Mouse (Mus musculus): ENCODE measurements around the gene Gm26965. TPM values are rescaled to one million over a fixed set of nuclear protein-coding genes. Genes with fewer than 3 reads are reported as not detected.
"Not testable (repeated sequence)": the region's sequence is repeated elsewhere in the genome, so short reads cannot be mapped to it uniquely, and the experiment has no call there.

Gm26965 gene
- polyA plus RNA-seq (2017; shearing (Covaris generic)) = 1 to 10 TPM in 2 of 3 experiments, not detected in 1; 2.5 to 6.3 TPM

DNA sequence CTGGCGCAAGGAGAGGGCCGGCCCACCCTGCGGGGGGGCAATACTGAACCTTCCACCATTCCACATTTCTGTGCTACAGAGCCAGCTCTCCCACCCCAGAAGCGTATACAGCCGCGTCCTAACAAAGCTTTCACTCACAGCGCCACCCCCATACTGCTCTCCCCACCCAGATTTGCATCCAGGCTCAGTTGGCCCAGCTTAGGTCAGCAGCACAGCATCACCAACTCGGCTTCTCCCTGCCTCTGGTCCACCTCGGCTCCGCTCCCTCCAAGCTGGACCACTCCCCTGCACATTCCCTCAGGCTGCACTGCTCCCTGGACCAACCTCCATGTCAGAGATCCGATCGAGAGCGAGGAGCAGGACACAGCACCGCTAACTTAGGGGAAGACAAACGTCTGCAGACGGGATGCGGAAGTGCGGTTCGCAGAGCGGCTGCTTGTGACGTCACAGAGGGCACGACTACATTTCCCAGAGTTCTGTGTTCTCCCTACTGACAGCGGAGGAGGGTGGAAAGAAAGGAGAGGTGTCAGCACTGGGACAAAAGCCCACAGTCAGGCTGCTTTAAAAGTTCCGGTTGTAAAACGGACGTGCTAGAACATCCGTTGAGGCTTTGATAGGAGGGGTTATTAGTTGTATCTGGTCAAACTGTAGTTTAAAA lies at the start of gene Gm26965, which contains the start of gene Zfp87:
TSS of gene Gm26965 (minus strand) at position 399 of the 658 bp plus-strand sequence.
TSS of gene Zfp87 (minus strand) at position 425 of the 658 bp plus-strand sequence.
- ATAC-seq = peak; percentile 100

DNA sequence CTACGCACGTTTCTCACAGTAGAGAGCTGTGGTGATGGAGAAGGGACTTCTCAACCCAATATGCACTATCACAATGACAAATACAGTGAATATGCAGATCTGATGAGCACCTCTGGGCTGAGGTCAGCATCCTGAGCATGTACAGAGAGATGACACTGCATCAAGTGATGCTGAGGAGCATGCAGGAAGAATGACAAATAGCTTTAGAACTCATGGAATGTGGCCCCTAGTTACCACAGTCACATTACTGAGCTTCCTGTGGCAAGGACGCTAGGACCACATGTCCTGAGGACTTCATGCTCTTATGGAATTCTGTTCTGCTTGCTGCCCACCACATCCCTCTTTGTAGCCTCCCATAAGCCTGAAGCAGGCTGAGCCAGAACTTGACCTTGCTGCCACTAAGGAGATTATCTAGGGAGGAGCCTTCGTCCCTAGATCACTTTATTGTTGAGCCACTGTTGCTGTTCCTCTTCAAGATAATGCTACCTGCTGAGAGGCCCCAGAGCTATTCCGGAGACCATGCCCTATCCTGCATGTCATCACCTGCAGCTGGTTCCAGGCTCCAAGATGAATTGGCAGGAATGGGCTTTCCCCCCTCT lies 46.7 kb upstream of the Gm26965 start:
- ATAC-seq = no peak

- no peak for ATAC-seq
Observed at GRCm38 (mm10) chr13:67553730-67554129, 27.8 kb upstream of the Gm26965 start, which contains the start of gene Zfp748. Gene Zfp748 (minus strand): TSS chr13:67553830.

DNA sequence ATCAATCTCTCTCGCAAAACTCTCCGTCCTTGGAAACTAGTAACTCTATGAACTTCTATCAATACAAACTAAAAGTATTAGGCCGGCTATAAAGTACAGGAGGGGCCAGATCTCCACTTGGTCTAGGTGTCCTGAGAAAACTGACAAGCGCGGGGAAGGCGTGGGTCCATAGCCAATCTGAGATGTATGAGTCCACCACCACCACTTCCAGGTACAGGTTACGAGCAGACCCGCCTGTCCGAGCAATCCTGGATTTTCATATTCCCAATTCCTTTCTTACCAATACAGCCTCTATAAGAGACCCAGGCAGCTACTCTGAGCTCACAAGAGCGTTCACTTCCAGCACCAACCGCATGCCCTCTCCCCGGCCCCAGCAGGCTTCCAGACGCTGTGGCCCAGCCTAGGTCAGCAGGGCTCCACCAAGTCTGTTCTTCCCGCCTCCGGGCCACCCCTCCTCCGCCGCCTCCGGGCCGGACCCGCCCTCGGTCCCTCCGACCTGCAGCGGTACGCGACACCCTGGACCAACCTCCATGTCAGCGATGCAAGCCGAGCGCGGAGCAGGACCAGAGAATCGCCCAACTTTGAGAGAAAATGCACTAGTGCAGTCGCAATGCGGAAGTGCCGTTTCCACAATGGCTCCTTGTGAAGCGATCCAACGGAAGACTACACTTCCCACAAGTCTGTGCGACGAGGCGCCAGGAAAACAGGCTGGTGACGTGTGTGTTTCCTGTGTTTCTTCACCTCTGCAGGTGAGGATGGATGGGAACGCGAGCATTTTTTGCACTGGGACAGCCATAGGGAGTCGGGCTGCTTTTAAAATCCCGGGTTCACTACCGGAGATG lies 26.8 kb upstream of the Gm26965 start:
- peak; percentile 99 for ATAC-seq

DNA sequence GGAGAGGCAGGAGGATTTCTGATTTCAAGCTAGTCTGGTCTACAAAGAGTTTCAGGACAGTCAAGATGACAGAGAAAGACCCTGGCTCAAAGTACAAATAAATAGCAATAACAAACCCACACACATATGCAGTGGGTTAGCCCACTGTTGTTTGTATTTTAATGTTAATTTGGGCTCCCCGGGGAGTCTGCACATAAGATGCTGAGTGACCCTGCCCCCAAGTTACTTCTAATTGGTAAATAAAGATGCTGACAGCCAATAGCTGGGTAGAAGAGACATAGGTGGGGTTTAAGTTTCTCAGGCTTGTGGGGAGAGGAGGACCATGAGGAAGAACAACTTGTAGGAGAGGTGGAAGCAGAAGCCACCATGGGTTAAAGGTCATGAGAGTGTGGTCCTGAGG lies 20.0 kb upstream of the Gm26965 start:
- no peak for ATAC-seq

- ATAC-seq = no peak
Observed at GRCm38 (mm10) chr13:67527049-67527730, 1.2 kb upstream of the Gm26965 start.

- no peak for ATAC-seq
Observed at GRCm38 (mm10) chr13:67500908-67501307, 25.0 kb downstream of the Gm26965 start.

DNA sequence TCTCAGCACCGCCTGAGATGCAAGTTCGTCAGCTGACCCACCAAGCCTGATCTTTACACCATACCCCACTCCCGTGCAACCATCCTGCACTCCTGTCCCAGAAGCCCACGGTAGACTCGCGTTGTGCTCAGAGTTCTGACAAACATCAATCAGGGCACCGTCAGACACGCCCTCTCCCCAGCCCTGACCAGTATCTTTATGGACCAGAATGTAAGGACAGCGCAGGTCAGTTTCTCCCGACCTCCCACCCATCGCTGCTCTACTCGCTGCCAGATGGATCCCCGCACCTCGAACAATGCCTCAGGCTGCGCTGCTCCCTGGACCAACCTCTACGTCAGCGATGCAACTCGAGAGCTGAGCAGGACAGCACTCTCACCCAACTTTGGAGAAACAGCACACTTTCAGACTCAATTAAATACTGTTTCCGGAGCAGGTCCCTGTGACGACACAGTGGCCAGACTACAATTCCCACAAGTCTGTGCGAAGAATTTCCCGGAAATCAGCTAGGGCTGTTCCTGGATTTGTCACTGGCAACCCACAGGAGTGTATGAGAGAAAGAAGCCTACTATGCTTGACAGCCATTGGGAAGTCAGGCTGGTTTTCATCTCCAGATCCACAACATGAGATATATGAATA lies 25.7 kb downstream of the Gm26965 start, which contains the start of gene Zfp58:
TSS of gene Zfp58 (minus strand) at position 472 of the 636 bp plus-strand sequence.
- ATAC-seq = peak; percentile 99

DNA sequence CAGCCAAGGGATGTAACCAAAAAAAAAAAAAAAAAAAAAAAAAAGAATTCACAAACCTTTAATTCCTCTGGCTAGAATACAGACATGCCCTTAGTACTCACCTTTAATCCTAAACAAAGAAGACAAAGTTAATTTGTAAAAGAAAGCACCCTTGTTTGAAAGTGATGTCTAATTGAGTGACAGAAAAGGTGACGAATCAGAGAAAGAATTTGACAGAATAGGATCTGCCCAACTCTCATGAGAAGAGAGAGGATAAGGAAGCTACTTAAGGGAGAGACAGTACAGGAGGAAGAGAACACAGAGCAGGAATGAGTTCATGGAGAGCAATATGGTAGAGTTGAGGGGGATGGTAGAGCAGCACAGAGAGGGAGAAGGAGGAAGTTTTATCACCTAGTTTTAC lies 30.3 kb downstream of the Gm26965 start:
- ATAC-seq = no peak

- peak; percentile 47 for ATAC-seq
Observed at GRCm38 (mm10) chr13:67484424-67484811, 41.5 kb downstream of the Gm26965 start.

GRCm38 (mm10) chr13:67483625-67484423 lies 42.1 kb downstream of the Gm26965 start, which contains the start of gene Zfp874b:
Gene Zfp874b (minus strand): TSS chr13:67484258.
- peak; percentile 98 for ATAC-seq

- ATAC-seq = no peak
Observed at GRCm38 (mm10) chr13:67481528-67481927, 44.4 kb downstream of the Gm26965 start.

DNA sequence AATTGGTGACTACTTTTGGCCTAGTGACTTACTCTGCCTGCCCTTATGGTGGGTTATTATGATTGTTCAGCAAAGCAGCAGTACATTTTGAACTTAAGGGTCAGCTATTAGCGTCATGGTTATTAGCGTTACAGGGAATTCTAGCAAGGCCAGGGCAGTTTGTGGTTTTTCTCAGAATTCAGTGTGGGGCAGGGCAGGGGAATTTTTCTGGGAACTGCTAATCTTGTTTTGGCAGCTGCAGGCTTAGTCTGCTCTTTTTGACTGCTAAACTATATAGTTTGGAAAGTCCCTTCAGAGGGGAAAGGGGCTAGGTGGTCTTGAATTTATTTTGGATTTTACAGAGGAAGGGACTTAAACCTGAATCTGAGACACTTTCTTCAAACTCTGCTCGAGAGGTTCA lies 56.7 kb downstream of the Gm26965 start:
- no peak for ATAC-seq

GRCm38 (mm10) chr13:67463506-67464185 lies 62.3 kb downstream of the Gm26965 start:
- ATAC-seq = not testable (repeated sequence)

DNA sequence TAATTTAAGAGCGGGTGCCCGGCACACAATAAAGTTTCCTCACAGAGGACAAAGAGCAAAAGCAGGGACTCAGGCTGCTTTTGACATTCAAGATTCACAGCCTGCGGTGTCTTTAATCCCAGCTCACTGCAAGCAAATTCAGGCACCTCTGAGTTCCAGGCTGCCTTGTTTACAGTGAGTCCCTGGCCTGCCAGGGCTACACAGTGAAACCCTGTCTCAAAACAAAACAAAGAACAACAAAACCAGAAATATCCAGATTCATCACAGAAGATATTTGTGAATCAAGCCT lies 74.0 kb downstream of the Gm26965 start:
- no peak for ATAC-seq

GRCm38 (mm10) chr13:67451172-67452020 lies 74.6 kb downstream of the Gm26965 start, which contains the start of gene Zfp874a:
Gene Zfp874a (minus strand): TSS chr13:67451624.
- peak; percentile 100 for ATAC-seq
